Mouse (Mus musculus) liver, embryonic 12.5 days (tissue): Measurements from ENCODE around the gene Slc5a5. TPM values are rescaled to one million over a fixed set of nuclear protein-coding genes. Genes with fewer than 3 reads are reported as not detected.

Experiments
- ATAC-seq: fragments of 200-750 bp; cut with Nextera tagmentation; 2 replicates; pipeline ENCODE4 v1.8.0; 2017; ENCODE audit warnings: moderate number of reproducible peaks, mild to moderate bottlenecking, moderate library complexity
- H3K27ac ChIP-seq: fragments of 300-500 bp; sonication (generic); 2 replicates; pipeline ENCODE4 v1.5.1; 2016; ENCODE audit warnings: mild to moderate bottlenecking
- H3K27me3 ChIP-seq: fragments of 300-500 bp; sonication (generic); replicated peaks from 2 replicates; pipeline ENCODE4 v1.6.1; 2016; ENCODE audit warnings: mild to moderate bottlenecking, moderate library complexity
- H3K36me3 ChIP-seq: fragments of 300-500 bp; sonication (generic); 2 replicates; pipeline ENCODE4 v1.6.1; 2016; ENCODE audit warnings: mild to moderate bottlenecking, moderate library complexity
- H3K4me1 ChIP-seq: fragments of 300-500 bp; sonication (generic); 2 replicates; pipeline ENCODE4 v1.6.1; 2016
- H3K4me2 ChIP-seq: fragments of 300-500 bp; sonication (generic); 2 replicates; pipeline ENCODE4 v1.6.1; 2016; ENCODE audit warnings: mild to moderate bottlenecking, moderate library complexity
- H3K4me3 ChIP-seq: fragments of 300-500 bp; sonication (generic); 2 replicates; pipeline ENCODE4 v1.5.1; 2016; ENCODE audit warnings: mild to moderate bottlenecking, moderate library complexity
- H3K9ac ChIP-seq: fragments of 300-500 bp; sonication (generic); 2 replicates; pipeline ENCODE4 v1.6.1; 2016; ENCODE audit warnings: mild to moderate bottlenecking, moderate library complexity
- H3K9me3 ChIP-seq: fragments of 300-500 bp; sonication (generic); replicated peaks from 2 replicates; pipeline ENCODE4 v1.6.1; 2016; ENCODE audit warnings: mild to moderate bottlenecking, moderate library complexity
- WGBS: fragments of 180-500 bp; shearing (Covaris S2); methylation state at CpG from one replicate; pipeline ENCODE4 v1.1.7; 2016; ENCODE audit not compliant: insufficient replicate concordance; 5-methylcytosine and 5-hydroxymethylcytosine counted together
- microRNA counts: library from miRNA; unstranded; fragments of <30 nt; microRNA quantifications from one replicate; lab custom pipeline; 2017
- microRNA-seq: library from miRNA; unstranded; fragments of <30 nt; microRNA quantifications from one replicate; pipeline ENCODE4, GENCODE M21; 2017
- polyA plus RNA-seq: library from polyadenylated mRNA; unstranded; fragments of >200 nt; fragmentation: Nextera tagmentation; extraction: Ambion mirVana; gene quantifications from 2 replicates; pipeline ENCODE4 v1.2.1, GENCODE M21; 2016

Gene Slc5a5
- polyA plus RNA-seq, 1 experiment from 2014 or later: 0.11 TPM

DNA sequence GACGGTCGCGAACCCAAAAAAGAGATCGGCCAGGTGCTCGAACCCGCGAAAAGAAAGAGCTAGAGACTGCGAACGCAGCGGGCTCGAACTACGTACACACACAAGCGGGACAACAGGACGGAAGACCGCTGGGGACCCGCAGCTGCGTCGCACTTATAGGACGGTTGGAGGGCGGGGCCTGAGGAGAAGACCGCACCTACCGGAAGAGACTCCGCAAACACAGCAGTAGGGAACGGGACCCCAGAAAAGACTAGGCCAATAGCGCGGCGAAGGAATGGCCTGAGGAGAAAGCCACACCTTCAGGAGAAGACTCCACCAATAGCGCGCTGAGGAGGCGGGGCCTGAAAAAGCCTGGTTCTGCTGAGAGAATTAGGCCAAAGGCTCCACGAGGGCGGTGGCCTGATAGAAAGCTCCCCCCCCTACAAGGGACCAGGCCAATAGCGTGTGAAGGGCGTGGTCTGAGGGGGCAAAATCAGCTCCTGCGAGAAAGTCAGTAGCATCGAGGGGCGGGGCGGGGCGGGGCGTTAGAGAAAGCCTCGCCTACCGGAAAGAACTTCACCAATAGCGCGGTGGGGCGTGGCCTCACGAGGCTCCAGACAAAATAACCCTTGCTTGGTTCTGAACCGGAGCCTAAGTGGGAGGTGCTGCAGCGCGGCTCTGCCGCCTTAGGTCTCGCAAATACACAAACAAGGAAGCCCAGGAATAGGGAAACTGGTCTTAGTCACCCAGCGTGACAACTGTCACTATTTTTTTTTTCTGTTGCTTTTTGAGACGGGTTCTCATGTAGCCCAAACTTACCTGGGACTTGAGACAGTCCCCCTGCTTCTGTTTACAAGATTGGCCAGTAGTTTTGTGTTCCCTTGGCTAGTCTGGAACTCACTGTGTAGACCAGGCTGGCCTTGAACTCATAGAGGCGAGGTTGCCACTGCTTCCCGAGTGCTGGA is 52.9 kb downstream of the Slc5a5 start, which contains the start of gene Arrdc2:
Gene Arrdc2 (minus strand): TSS at position 313 of the 944 bp plus-strand sequence.
- Histone ChIP-seq H3K27ac (peak within 1 kb of the TSS; percentile 99), H3K9me3 (no peaks in the 10 kb centered on the region), H3K9ac (peak within 1 kb of the TSS; percentile 96), H3K4me2 (peak within 1 kb of the TSS; percentile 81), H3K27me3 (no peaks in the 10 kb centered on the region), H3K36me3 (peaks cover 28% of the 10 kb centered on the region), H3K4me3 (peak within 1 kb of the TSS; percentile 72), H3K4me1 (peaks cover 89% of the 10 kb centered on the region)
- peak; percentile 87 for ATAC-seq
- 2% methylated on average over 55 of the region's 55 CpGs for whole genome bisulfite sequencing

DNA sequence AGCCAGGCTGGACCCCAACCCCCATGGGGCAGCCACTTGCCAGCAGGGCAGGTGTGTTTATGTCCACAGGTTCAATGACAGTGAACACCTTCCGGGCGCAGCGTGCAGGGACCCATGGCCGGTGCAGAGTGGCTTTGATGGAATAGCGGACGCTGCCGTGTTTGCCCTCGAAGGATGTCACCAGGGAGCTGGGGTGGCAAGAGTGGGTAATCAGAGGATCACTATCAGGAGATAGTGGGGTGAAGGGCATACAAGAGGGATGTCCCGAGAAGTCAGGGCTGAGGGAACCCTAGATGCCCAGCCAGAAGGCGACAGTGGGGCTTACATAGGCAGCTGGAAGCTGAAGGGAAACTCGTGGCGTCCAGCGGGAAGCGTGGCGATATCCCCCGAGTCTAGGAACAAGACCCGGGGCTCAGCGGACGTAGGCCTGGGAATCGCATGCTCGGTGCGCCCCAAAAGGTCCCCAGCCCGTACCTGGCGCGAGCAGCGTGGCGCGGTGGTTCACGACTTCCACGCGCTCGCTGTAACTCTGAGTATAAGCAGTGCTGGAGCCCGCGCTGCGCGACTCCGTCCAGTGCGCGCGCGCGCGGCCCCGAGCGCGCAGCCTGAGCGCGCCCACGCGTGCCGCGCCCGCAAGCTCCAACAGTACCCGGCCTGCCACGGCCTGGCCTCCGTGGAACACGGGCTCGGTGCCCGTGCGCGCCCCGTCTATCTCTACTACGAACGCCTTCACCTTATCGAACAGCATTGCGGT is 53.7 kb downstream of the Slc5a5 start:
- 3% methylated on average over 62 of the region's 66 CpGs for WGBS
- no peaks in the 10 kb centered on the region for H3K27me3 ChIP-seq
- peak overlapping the region; percentile 81 for H3K4me2 ChIP-seq
- peak overlapping the region; percentile 99 for H3K27ac ChIP-seq
- H3K4me1 ChIP-seq: peaks cover 89% of the 10 kb centered on the region
- H3K9me3 ChIP-seq: no peaks in the 10 kb centered on the region
- peak overlapping the region; percentile 96 for H3K9ac ChIP-seq
- peak overlapping the region; percentile 72 for H3K4me3 ChIP-seq
- peaks cover 36% of the 10 kb centered on the region for H3K36me3 ChIP-seq
- peak; percentile 13 for ATAC-seq

DNA sequence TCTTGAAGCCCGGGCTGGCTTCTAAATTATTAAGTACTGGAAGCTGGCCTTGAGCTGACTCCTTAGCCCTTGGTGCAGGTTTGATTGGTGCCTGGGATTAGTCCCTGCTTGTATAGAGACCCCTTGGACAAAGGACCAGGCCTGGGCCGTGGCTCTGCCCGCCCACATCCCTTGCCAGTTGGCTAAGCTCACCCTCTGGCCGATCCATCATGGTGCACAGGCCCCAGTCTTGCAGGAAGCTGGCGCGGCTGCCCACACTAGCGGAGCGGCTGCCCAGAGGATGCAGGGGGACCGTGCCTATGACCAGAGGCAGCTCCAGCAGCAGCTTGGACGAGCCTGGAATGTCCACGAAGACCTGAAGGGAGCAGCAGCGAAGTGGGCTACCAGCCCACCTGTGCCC is 55.9 kb downstream of the Slc5a5 start:
- peak overlapping the region; percentile 57 for H3K9ac ChIP-seq
- peak overlapping the region; percentile 72 for H3K4me3 ChIP-seq
- 90% methylated on average over 12 of the region's 12 CpGs for WGBS
- peak overlapping the region; percentile 93 for H3K27ac ChIP-seq
- no peak for ATAC-seq
- H3K4me2 ChIP-seq: peak overlapping the region; percentile 81
- no peaks in the 10 kb centered on the region for H3K9me3 ChIP-seq
- H3K27me3 ChIP-seq: no peaks in the 10 kb centered on the region
- H3K4me1 ChIP-seq: peaks cover 89% of the 10 kb centered on the region
- H3K36me3 ChIP-seq: peaks cover 36% of the 10 kb centered on the region

DNA sequence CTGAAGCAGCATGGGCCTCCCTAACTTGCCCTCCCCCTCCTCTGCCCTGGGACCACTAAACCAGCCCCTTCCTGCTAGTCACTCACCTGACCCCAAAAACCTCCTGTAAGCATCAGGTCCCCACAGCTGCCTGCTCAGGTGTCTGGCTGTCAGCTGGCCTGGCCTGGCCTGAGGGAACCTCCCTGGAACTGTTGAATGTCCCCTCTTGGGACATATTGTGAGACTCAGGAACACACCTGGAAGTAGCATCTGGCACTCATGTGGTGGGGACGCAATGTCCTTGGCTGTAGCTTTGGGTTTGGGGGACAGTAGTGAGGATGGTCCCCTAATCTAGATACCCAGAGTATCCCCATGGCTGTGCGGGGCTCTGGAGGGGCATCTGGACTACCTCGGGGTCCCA is 58.5 kb downstream of the Slc5a5 start:
- no peak overlapping the region for H3K9ac ChIP-seq
- no peaks in the 10 kb centered on the region for H3K27me3 ChIP-seq
- H3K27ac ChIP-seq: peak overlapping the region; percentile 93
- peaks cover 74% of the 10 kb centered on the region for H3K4me1 ChIP-seq
- no peak overlapping the region for H3K4me3 ChIP-seq
- H3K4me2 ChIP-seq: no peak overlapping the region
- 92% methylated on average over 3 of the region's 3 CpGs for WGBS
- no peaks in the 10 kb centered on the region for H3K9me3 ChIP-seq
- no peak for ATAC-seq
- H3K36me3 ChIP-seq: peaks cover 36% of the 10 kb centered on the region

DNA sequence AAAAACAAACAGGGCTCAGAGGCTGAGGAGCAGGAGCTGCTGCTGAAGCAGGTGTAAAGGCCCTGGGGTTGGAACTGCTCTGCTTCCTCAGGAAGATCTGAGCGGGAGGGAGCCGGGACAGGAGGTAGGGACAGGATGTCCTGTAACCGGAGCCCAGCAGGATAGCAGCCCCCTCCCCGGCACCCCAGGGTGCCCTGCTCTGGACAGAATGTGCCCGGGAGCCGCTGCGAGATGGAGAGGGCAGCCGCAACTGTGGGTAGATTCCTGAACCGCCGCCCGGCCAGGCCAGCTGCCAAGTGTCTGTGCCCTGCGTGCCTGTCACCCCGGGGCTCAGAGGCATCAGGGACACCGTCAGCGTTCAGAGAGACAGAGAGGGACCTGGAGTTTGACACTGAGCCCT is 59.0 kb downstream of the Slc5a5 start:
- Histone ChIP-seq H3K4me3 (no peak overlapping the region), H3K27me3 (no peaks in the 10 kb centered on the region), H3K27ac (peak overlapping the region; percentile 45), H3K4me1 (peaks cover 71% of the 10 kb centered on the region), H3K9ac (no peak overlapping the region), H3K4me2 (no peak overlapping the region), H3K36me3 (peaks cover 36% of the 10 kb centered on the region), H3K9me3 (no peaks in the 10 kb centered on the region)
- ATAC-seq: no peak
- WGBS: 56% methylated on average over 15 of the region's 15 CpGs

DNA sequence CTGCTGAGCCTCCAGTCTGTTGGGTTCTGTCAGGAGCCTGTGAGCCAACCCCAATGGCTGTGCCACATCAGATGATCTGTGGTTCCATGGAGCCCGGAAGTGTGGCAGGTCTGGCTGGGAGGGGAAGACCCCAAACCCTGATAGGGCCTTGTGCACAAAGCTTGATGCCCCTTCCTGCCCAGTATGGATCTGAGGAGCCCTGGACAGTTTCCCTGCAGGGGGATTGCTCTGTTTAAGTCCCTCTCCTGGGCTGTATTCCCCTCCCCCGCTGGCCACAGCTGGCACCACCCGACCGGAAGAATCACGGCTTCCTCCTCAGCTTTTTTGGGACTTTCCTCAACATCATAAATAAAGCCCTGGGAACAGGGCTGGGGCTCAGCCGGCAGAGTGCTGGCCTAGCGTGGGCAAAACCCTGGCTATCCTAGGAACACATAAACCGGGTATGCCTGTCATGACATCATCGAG is 59.5 kb downstream of the Slc5a5 start:
- H3K9me3 ChIP-seq: no peaks in the 10 kb centered on the region
- H3K27me3 ChIP-seq: no peaks in the 10 kb centered on the region
- no peak for ATAC-seq
- H3K4me3 ChIP-seq: no peak overlapping the region
- H3K27ac ChIP-seq: peak overlapping the region; percentile 45
- no peak overlapping the region for H3K9ac ChIP-seq
- H3K4me2 ChIP-seq: no peak overlapping the region
- H3K4me1 ChIP-seq: peaks cover 67% of the 10 kb centered on the region
- 37% methylated on average over 9 of the region's 9 CpGs for WGBS
- peaks cover 36% of the 10 kb centered on the region for H3K36me3 ChIP-seq

MicroRNAs encoded within 50 kb of the gene (microRNA counts, 519-probe panel; counts per million panel counts)
- 582 counts per million, percentile 70 among the panel's probes with 10 or more counts for microRNA mmu-miR-1969 (lab: Ali Mortazavi, UCI)

Small RNA genes within 50 kb of the gene (microRNA-seq; reads per million reads assigned to microRNA genes)
- gene Mir1969 (2.1 reads per million), gene Mir7067 (not detected)

Other genes with a start within 250 kb of the Slc5a5 start
- gene Pgpep1, start 232.4 kb downstream of the Slc5a5 start, polyA plus RNA-seq: 19.6 and 24.2 TPM in 2 replicates
- 266 and 269 TPM in 2 replicates for gene Lsm4, start 219.5 kb downstream of the Slc5a5 start, polyA plus RNA-seq
- 59.5 and 66.8 TPM in 2 replicates for gene Jund, start 193.8 kb downstream of the Slc5a5 start, polyA plus RNA-seq
- not detected in 2 replicates for gene Iqcn, start 189.3 kb downstream of the Slc5a5 start, polyA plus RNA-seq
- gene Gm3336, start 174.2 kb downstream of the Slc5a5 start, polyA plus RNA-seq: not detected in 2 replicates
- gene Pde4c, start 169.0 kb downstream of the Slc5a5 start, polyA plus RNA-seq: 0.56 and 0.71 TPM in 2 replicates
- 3.3 and 3.9 TPM in 2 replicates for gene Rab3a, start 138.1 kb downstream of the Slc5a5 start, polyA plus RNA-seq
- 52.2 and 52.7 TPM in 2 replicates for gene Mpv17l2, start 131.8 kb downstream of the Slc5a5 start, polyA plus RNA-seq
- gene Pik3r2, start 116.0 kb downstream of the Slc5a5 start, polyA plus RNA-seq: 23.3 and 27.3 TPM in 2 replicates
- gene Mast3, start 87.7 kb downstream of the Slc5a5 start, polyA plus RNA-seq: 9.8 and 10.4 TPM in 2 replicates
- gene Il12rb1, start 84.3 kb downstream of the Slc5a5 start, polyA plus RNA-seq: 0.18 and 0.22 TPM in 2 replicates
- gene Arrdc2, start 53.0 kb downstream of the Slc5a5 start, polyA plus RNA-seq: 16.1 and 17.8 TPM in 2 replicates
- 0.55 and 0.72 TPM in 2 replicates for gene Kcnn1, start 29.5 kb downstream of the Slc5a5 start, polyA plus RNA-seq
- 78.8 and 81.1 TPM in 2 replicates for gene Ccdc124, start 18.8 kb downstream of the Slc5a5 start, polyA plus RNA-seq
- 3,066 and 3,170 TPM in 2 replicates for gene Rpl18a, start 4.7 kb upstream of the Slc5a5 start, polyA plus RNA-seq
- gene Map1s, start 13.2 kb upstream of the Slc5a5 start, polyA plus RNA-seq: 28.4 and 30.9 TPM in 2 replicates